Mouse (Mus musculus) heart, embryonic 15.5 days (tissue): Measurements from ENCODE around the gene Slc5a5. TPM values are rescaled to one million over a fixed set of nuclear protein-coding genes. Genes with fewer than 3 reads are reported as not detected.

Experiments used
- ATAC-seq: fragments of 200-750 bp; cut with Nextera tagmentation; replicated peaks from 2 replicates; pipeline ENCODE4 v1.8.0; 2017; ENCODE audit warnings: low read depth, moderate TSS enrichment; ENCODE audit not compliant: insufficient number of reproducible peaks, insufficient read depth, low FRiP score
- H3K27ac ChIP-seq: fragments of 300-500 bp; sonication (generic); 2 replicates; pipeline ENCODE4 v1.5.1; 2015; ENCODE audit warnings: mild to moderate bottlenecking, inconsistent platforms
- H3K27me3 ChIP-seq: fragments of 300-500 bp; sonication (generic); 2 replicates; pipeline ENCODE4 v1.6.1; 2015; ENCODE audit warnings: inconsistent platforms
- H3K36me3 ChIP-seq: fragments of 300-500 bp; sonication (generic); 2 replicates; pipeline ENCODE4 v1.6.1; 2015; ENCODE audit warnings: mild to moderate bottlenecking, inconsistent platforms
- H3K4me1 ChIP-seq: fragments of 300-500 bp; sonication (generic); replicated peaks from 2 replicates; pipeline ENCODE4 v1.6.1; 2015; ENCODE audit warnings: inconsistent platforms
- H3K4me2 ChIP-seq: fragments of 300-500 bp; sonication (generic); 2 replicates; pipeline ENCODE4 v1.6.1; 2015; ENCODE audit warnings: inconsistent platforms, mild to moderate bottlenecking, moderate library complexity
- H3K4me3 ChIP-seq: fragments of 300-500 bp; sonication (generic); 2 replicates; pipeline ENCODE4 v1.5.1; 2015; ENCODE audit warnings: mild to moderate bottlenecking, inconsistent platforms
- H3K9ac ChIP-seq: fragments of 300-500 bp; sonication (generic); 2 replicates; pipeline ENCODE4 v1.6.1; 2015; ENCODE audit warnings: mild to moderate bottlenecking, inconsistent platforms
- H3K9me3 ChIP-seq: fragments of 300-500 bp; sonication (generic); replicated peaks from 2 replicates; pipeline ENCODE4 v1.6.1; 2016; ENCODE audit warnings: inconsistent platforms
- WGBS: fragments of 180-500 bp; shearing (Covaris S2); methylation state at CpG from one replicate; pipeline ENCODE4 v1.1.7; 2015; ENCODE audit warnings: mixed read lengths; 5-methylcytosine and 5-hydroxymethylcytosine counted together
- microRNA counts: library from miRNA; unstranded; fragments of <30 nt; microRNA quantifications from one replicate; lab custom pipeline; 2016
- microRNA-seq: library from miRNA; unstranded; fragments of <30 nt; microRNA quantifications from one replicate; pipeline ENCODE4, GENCODE M21; 2016
- polyA plus RNA-seq: library from polyadenylated mRNA; unstranded; fragments of >200 nt; fragmentation: Nextera tagmentation; extraction: Ambion mirVana; gene quantifications from 2 replicates; pipeline ENCODE4 v1.2.1, GENCODE M21; 2015

Slc5a5 gene
- polyA plus RNA-seq, 1 experiment from 2014 or later, result 0.09 TPM

DNA sequence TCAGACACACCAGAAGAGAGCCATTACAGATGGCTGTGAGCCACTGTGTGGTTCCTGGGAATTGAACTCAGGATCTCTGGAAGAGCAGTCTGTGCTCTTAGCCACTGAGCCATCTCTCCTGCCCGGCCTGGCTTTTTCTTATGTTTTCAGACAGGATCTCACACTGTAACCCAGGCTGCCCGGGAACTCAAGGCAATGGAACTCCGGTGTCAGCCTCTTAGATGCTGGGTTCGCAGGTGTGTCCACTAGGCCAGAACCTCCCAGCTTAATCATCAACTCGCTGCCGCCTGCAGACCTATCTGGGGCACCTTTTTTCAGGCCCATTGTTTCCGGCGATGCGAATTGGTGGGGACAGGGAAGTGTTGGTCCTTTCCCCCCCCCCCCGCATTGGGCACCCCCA lies 52.0 kb downstream of the Slc5a5 start:
- Histone ChIP-seq H3K27ac (peak overlapping the region; percentile 58), H3K4me2 (no peak overlapping the region)
- no peak for ATAC-seq

DNA sequence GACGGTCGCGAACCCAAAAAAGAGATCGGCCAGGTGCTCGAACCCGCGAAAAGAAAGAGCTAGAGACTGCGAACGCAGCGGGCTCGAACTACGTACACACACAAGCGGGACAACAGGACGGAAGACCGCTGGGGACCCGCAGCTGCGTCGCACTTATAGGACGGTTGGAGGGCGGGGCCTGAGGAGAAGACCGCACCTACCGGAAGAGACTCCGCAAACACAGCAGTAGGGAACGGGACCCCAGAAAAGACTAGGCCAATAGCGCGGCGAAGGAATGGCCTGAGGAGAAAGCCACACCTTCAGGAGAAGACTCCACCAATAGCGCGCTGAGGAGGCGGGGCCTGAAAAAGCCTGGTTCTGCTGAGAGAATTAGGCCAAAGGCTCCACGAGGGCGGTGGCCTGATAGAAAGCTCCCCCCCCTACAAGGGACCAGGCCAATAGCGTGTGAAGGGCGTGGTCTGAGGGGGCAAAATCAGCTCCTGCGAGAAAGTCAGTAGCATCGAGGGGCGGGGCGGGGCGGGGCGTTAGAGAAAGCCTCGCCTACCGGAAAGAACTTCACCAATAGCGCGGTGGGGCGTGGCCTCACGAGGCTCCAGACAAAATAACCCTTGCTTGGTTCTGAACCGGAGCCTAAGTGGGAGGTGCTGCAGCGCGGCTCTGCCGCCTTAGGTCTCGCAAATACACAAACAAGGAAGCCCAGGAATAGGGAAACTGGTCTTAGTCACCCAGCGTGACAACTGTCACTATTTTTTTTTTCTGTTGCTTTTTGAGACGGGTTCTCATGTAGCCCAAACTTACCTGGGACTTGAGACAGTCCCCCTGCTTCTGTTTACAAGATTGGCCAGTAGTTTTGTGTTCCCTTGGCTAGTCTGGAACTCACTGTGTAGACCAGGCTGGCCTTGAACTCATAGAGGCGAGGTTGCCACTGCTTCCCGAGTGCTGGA lies 52.9 kb downstream of the Slc5a5 start, which contains the start of gene Arrdc2:
TSS of gene Arrdc2 (minus strand) at position 313 of the 944 bp plus-strand sequence.
- 3% methylated on average over 55 of the region's 55 CpGs for WGBS
- H3K36me3 ChIP-seq, result no peaks in the 10 kb centered on the region
- H3K4me1 ChIP-seq, result peaks cover 12% of the 10 kb centered on the region
- peak within 1 kb of the TSS; percentile 63 for H3K4me3 ChIP-seq
- H3K9ac ChIP-seq, result peak within 1 kb of the TSS; percentile 84
- peak within 1 kb of the TSS; percentile 93 for H3K4me2 ChIP-seq
- H3K27ac ChIP-seq, result peak within 1 kb of the TSS; percentile 85
- no peaks in the 10 kb centered on the region for H3K9me3 ChIP-seq
- peaks cover 8% of the 10 kb centered on the region; the same call in 1 of the 2 replicates for H3K27me3 ChIP-seq
- peak; percentile 96 for ATAC-seq

More for the DNA sequence above, 52.0 kb downstream of the Slc5a5 start:
- Histone ChIP-seq H3K9me3 (no peaks in the 10 kb centered on the region), H3K27me3 (peaks cover 8% of the 10 kb centered on the region; the same call in 1 of the 2 replicates), H3K4me1 (peaks cover 12% of the 10 kb centered on the region), H3K9ac (no peak overlapping the region), H3K36me3 (no peaks in the 10 kb centered on the region), H3K4me3 (no peak overlapping the region)
- WGBS, result 49% methylated on average over 10 of the region's 10 CpGs

DNA sequence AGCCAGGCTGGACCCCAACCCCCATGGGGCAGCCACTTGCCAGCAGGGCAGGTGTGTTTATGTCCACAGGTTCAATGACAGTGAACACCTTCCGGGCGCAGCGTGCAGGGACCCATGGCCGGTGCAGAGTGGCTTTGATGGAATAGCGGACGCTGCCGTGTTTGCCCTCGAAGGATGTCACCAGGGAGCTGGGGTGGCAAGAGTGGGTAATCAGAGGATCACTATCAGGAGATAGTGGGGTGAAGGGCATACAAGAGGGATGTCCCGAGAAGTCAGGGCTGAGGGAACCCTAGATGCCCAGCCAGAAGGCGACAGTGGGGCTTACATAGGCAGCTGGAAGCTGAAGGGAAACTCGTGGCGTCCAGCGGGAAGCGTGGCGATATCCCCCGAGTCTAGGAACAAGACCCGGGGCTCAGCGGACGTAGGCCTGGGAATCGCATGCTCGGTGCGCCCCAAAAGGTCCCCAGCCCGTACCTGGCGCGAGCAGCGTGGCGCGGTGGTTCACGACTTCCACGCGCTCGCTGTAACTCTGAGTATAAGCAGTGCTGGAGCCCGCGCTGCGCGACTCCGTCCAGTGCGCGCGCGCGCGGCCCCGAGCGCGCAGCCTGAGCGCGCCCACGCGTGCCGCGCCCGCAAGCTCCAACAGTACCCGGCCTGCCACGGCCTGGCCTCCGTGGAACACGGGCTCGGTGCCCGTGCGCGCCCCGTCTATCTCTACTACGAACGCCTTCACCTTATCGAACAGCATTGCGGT lies 53.7 kb downstream of the Slc5a5 start:
- Histone ChIP-seq H3K9me3 (no peaks in the 10 kb centered on the region), H3K27me3 (peaks cover 8% of the 10 kb centered on the region; the same call in 1 of the 2 replicates), H3K36me3 (no peaks in the 10 kb centered on the region), H3K4me1 (peaks cover 15% of the 10 kb centered on the region), H3K4me3 (peak overlapping the region; percentile 63), H3K27ac (peak overlapping the region; percentile 85), H3K4me2 (peak overlapping the region; percentile 93), H3K9ac (peak overlapping the region; percentile 84)
- peak; percentile 11 for ATAC-seq
- WGBS, result 3% methylated on average over 66 of the region's 66 CpGs

DNA sequence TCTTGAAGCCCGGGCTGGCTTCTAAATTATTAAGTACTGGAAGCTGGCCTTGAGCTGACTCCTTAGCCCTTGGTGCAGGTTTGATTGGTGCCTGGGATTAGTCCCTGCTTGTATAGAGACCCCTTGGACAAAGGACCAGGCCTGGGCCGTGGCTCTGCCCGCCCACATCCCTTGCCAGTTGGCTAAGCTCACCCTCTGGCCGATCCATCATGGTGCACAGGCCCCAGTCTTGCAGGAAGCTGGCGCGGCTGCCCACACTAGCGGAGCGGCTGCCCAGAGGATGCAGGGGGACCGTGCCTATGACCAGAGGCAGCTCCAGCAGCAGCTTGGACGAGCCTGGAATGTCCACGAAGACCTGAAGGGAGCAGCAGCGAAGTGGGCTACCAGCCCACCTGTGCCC lies 55.9 kb downstream of the Slc5a5 start:
- H3K4me2 ChIP-seq, result no peak overlapping the region
- WGBS, result 88% methylated on average over 12 of the region's 12 CpGs
- no peaks in the 10 kb centered on the region for H3K9me3 ChIP-seq
- H3K36me3 ChIP-seq, result no peaks in the 10 kb centered on the region
- H3K27me3 ChIP-seq, result no peaks in the 10 kb centered on the region
- no peak overlapping the region for H3K4me3 ChIP-seq
- ATAC-seq, result no peak
- peaks cover 27% of the 10 kb centered on the region for H3K4me1 ChIP-seq
- no peak overlapping the region for H3K27ac ChIP-seq
- no peak overlapping the region for H3K9ac ChIP-seq

DNA sequence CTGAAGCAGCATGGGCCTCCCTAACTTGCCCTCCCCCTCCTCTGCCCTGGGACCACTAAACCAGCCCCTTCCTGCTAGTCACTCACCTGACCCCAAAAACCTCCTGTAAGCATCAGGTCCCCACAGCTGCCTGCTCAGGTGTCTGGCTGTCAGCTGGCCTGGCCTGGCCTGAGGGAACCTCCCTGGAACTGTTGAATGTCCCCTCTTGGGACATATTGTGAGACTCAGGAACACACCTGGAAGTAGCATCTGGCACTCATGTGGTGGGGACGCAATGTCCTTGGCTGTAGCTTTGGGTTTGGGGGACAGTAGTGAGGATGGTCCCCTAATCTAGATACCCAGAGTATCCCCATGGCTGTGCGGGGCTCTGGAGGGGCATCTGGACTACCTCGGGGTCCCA lies 58.5 kb downstream of the Slc5a5 start:
- Histone ChIP-seq H3K4me1 (peaks cover 20% of the 10 kb centered on the region), H3K4me3 (no peak overlapping the region), H3K36me3 (no peaks in the 10 kb centered on the region), H3K27ac (peak overlapping the region; percentile 58; the same call in 1 of the 2 replicates), H3K9me3 (no peaks in the 10 kb centered on the region), H3K4me2 (0 out of 2 replicates have a peak overlapping the region, but pooled peaks have one; percentile 24), H3K9ac (no peak overlapping the region; the same call in 1 of the 2 replicates), H3K27me3 (no peaks in the 10 kb centered on the region)
- ATAC-seq, result no peak
- 89% methylated on average over 3 of the region's 3 CpGs for WGBS

DNA sequence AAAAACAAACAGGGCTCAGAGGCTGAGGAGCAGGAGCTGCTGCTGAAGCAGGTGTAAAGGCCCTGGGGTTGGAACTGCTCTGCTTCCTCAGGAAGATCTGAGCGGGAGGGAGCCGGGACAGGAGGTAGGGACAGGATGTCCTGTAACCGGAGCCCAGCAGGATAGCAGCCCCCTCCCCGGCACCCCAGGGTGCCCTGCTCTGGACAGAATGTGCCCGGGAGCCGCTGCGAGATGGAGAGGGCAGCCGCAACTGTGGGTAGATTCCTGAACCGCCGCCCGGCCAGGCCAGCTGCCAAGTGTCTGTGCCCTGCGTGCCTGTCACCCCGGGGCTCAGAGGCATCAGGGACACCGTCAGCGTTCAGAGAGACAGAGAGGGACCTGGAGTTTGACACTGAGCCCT lies 59.0 kb downstream of the Slc5a5 start:
- peak overlapping the region; percentile 58 for H3K27ac ChIP-seq
- WGBS, result 20% methylated on average over 15 of the region's 15 CpGs
- H3K4me3 ChIP-seq, result no peak overlapping the region
- H3K27me3 ChIP-seq, result no peaks in the 10 kb centered on the region
- peak; percentile 72 for ATAC-seq
- peaks cover 16% of the 10 kb centered on the region for H3K4me1 ChIP-seq
- no peaks in the 10 kb centered on the region for H3K36me3 ChIP-seq
- H3K4me2 ChIP-seq, result peak overlapping the region; percentile 24; the same call in 1 of the 2 replicates
- no peaks in the 10 kb centered on the region for H3K9me3 ChIP-seq
- H3K9ac ChIP-seq, result peak overlapping the region; percentile 16; the same call in 1 of the 2 replicates

DNA sequence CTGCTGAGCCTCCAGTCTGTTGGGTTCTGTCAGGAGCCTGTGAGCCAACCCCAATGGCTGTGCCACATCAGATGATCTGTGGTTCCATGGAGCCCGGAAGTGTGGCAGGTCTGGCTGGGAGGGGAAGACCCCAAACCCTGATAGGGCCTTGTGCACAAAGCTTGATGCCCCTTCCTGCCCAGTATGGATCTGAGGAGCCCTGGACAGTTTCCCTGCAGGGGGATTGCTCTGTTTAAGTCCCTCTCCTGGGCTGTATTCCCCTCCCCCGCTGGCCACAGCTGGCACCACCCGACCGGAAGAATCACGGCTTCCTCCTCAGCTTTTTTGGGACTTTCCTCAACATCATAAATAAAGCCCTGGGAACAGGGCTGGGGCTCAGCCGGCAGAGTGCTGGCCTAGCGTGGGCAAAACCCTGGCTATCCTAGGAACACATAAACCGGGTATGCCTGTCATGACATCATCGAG lies 59.5 kb downstream of the Slc5a5 start:
- H3K27ac ChIP-seq, result peak overlapping the region; percentile 58
- H3K4me2 ChIP-seq, result peak overlapping the region; percentile 24; the same call in 1 of the 2 replicates
- 50% methylated on average over 9 of the region's 9 CpGs for WGBS
- H3K9ac ChIP-seq, result no peak overlapping the region
- H3K36me3 ChIP-seq, result no peaks in the 10 kb centered on the region
- no peak for ATAC-seq
- H3K9me3 ChIP-seq, result no peaks in the 10 kb centered on the region
- no peaks in the 10 kb centered on the region for H3K27me3 ChIP-seq
- no peak overlapping the region for H3K4me3 ChIP-seq
- peaks cover 14% of the 10 kb centered on the region for H3K4me1 ChIP-seq

MicroRNAs encoded within 50 kb of the gene (microRNA counts, 519-probe panel; counts per million panel counts)
- not detected for microRNA mmu-miR-1969 (lab: Ali Mortazavi, UCI)

Small RNA genes within 50 kb of the gene (microRNA-seq; reads per million reads assigned to microRNA genes)
- gene Mir1969 (5.0 reads per million, percentile 18 among the genes with 10 or more reads in this experiment), gene Mir7067 (1.3 reads per million)

Other genes starting within 250 kb of the Slc5a5 start
- 32.2 and 36.3 TPM in 2 replicates for gene Pgpep1, start 232.4 kb downstream of the Slc5a5 start, polyA plus RNA-seq
- gene Lsm4, start 219.5 kb downstream of the Slc5a5 start, polyA plus RNA-seq, result 256 and 281 TPM in 2 replicates
- gene Jund, start 193.8 kb downstream of the Slc5a5 start, polyA plus RNA-seq, result 79.8 and 89.0 TPM in 2 replicates
- gene Iqcn, start 189.3 kb downstream of the Slc5a5 start, polyA plus RNA-seq, result 0.04 TPM in 2 replicates
- gene Gm3336, start 174.2 kb downstream of the Slc5a5 start, polyA plus RNA-seq, result not detected in 2 replicates
- gene Pde4c, start 169.0 kb downstream of the Slc5a5 start, polyA plus RNA-seq, result 0.19 and 0.32 TPM in 2 replicates
- gene Rab3a, start 138.1 kb downstream of the Slc5a5 start, polyA plus RNA-seq, result 21.0 and 25.5 TPM in 2 replicates
- gene Mpv17l2, start 131.8 kb downstream of the Slc5a5 start, polyA plus RNA-seq, result 43.0 and 45.2 TPM in 2 replicates
- 28.0 and 45.8 TPM in 2 replicates for gene Pik3r2, start 116.0 kb downstream of the Slc5a5 start, polyA plus RNA-seq
- gene Mast3, start 87.7 kb downstream of the Slc5a5 start, polyA plus RNA-seq, result 5.0 and 11.1 TPM in 2 replicates
- gene Il12rb1, start 84.3 kb downstream of the Slc5a5 start, polyA plus RNA-seq, result 0.15 and 0.53 TPM in 2 replicates
- gene Arrdc2, start 53.0 kb downstream of the Slc5a5 start, polyA plus RNA-seq, result 2.8 and 4.0 TPM in 2 replicates
- 2.8 and 3.8 TPM in 2 replicates for gene Kcnn1, start 29.5 kb downstream of the Slc5a5 start, polyA plus RNA-seq
- gene Ccdc124, start 18.8 kb downstream of the Slc5a5 start, polyA plus RNA-seq, result 79.7 and 84.1 TPM in 2 replicates
- gene Rpl18a, start 4.7 kb upstream of the Slc5a5 start, polyA plus RNA-seq, result 2,542 and 2,612 TPM in 2 replicates
- gene Map1s, start 13.2 kb upstream of the Slc5a5 start, polyA plus RNA-seq, result 30.3 and 41.6 TPM in 2 replicates